Mouse (Mus musculus): ENCODE results near the gene Dlk1.

The Dlk1 gene

DNA sequence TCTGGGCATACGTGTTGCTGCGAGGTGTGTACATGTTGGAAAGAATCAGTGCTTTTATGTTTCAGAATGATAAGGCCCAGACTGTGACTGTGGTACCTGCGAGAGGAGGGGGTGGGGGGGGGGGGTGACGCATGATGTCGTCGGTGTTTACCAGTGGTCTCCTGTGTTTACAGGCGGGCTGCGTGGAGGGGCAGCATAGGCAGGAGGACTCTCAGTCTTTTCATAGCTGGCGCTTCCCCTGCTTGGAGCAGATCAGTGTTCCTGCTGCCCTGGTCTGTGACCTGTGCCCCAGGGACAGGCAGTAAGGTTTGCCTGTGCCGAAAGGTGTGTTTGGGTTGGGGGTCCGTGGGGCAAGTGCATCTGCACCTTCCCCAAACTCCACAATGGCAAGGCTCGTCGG, at the start of gene Dlk1:
Gene Dlk1, plus strand, starts transcription at position 232 of the 400 bp plus-strand sequence.
- no peak for DNase-seq (ENCODE audit: low spot score in 2 of 2)

DNA sequence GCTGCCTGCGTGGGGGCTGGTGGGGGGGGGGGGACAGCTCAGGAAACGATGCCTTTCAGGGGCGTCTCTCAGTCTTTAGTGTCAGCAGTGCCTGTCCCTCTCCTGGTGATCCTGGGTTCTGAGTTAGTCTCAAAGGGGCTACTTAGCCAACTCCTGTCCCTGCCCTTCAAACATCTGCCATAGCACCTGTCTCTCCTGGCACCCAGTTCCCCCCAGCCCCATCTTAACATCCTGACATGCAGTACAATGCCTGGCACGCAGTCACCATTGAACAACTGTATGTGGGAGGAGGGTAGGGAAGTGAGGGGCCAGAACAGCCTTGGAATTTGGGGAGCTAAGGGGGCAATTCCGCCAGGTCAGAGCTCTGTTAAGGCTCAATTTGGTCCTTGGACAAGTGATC, 49.7 kb upstream of the Dlk1 start:
- no peak for DNase-seq (ENCODE audit: low spot score in 2 of 2)

DNA sequence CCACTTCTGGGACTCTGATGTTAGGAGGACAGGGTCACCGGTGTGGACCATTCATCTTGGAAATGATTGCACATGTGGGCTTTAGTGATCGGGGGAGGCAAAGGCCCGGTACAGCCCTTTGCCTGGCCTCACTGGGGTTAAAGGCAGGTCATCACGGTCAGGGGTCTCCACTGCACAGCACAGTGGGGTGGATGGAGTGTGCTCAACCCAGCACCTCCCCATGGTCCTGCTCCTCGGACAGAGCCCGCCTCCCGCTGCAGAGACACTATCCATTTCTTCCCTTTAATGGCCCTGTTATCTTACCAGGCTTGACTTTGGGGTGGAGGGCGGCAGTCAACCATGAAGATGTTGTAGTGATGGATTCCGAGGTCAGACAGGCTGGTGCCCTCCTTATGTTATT, 48.9 kb upstream of the Dlk1 start:
- DNase-seq (ENCODE audit: low spot score in 2 of 2): no peak

DNA sequence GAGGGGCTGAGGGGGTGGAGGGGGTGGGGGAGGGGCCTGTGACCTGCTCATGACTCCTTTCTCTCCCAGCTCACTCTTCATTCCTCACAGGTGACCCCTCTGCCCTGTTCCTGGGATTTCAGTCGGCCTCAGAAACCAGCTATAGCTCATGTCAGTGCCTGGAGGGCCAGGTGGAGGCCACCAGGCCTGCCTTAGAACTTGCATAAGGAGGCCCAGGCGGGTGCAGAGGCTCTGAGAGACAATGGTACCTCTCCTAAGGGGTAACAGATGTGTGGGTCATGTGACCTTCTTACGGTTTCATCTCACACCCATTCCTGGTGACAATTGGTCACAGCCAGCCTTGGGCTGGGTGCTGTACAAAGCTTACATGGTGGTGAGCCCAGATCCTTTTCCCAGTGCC, 46.6 kb upstream of the Dlk1 start:
- DNase-seq (ENCODE audit: low spot score in 2 of 2): no peak

GRCm38 (mm10) chr12:109410723-109411122, 41.9 kb upstream of the Dlk1 start:
- no peak for DNase-seq (ENCODE audit: low spot score in 2 of 2)

DNA sequence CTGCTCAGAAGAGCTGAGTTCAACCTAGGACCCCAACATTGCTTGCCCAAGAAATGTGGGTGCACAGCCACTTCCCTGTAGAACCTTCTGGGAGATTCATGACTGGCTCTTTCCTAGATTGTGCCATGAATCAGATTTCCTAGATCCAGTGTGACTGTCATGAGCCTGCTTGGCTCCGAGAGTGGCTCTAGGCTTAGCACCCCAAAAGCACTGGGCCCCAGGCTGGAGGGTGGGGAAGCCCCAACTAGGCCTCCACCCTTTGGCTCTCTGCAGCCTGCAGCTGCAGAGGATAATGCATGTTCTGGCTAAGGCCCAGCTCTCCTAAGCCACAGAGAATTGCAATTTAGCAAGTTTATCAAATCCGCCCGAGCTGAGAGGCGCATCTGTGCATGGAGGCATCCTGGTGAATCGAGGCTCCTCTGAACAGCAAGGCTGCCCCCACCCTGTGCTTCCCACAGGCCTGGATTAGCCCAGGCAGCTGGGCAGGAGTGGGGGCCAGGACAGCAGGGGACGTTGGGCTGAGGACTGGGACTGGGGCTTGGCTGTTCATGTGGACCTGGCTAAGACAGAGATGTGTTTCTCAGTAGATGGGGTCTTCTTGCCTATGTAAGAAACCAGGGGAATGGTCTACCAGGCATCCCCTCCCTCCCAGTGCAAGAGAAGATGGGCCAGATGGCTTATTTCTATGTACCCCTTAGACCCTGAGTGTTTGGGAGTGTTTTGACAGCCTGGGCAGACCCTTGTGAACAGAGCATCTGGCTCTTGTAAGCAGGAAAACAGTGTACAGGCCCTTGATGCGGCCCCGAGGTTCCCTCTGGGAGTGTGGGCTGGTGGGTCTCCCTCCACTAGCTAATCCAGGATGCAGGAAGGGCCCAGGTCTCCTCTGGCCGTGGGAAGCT, 41.2 kb upstream of the Dlk1 start:
- DNase-seq (ENCODE audit: low spot score in 2 of 2): no peak

DNA sequence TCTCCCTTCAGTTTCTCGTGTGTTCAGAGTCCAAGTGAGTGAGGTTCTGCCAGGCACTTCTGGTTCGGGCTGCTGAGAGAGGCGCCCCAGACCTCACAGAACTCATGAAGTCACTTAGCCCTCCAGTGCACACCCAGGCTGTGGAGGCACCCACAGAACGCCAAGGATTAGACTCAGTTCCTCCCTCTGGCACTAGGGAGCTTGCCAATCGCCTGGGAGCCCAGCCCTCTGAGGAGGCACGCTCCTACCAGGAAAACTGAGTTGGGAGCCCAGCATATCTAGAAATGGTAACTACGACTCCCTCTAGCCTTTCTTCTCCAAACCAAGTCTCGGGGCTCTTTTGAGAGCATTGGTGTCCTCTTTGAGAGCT, 40.6 kb upstream of the Dlk1 start:
- no peak for DNase-seq (ENCODE audit: low spot score in 2 of 2)

DNA sequence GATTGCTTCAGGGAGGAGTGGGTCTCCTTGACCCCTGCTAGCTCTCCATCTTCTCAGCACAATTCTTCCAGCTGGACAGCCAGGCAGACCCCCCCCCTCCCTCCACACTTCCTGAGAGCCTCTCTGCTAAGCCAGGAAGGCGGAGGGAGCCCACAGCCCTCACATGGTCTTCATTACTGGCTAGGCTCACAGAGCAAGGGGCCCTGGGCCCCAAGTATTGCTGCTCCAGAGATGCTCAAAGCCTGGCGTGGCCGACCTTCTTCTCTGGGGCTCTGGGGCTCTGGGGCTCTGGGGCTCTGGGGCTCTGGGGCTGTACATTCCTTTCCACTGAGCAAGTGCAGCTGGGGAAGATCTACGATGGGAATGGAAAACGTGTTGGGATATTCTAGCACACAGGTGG, 39.9 kb upstream of the Dlk1 start:
- no peak for DNase-seq (ENCODE audit: low spot score in 2 of 2)

- no peak for DNase-seq (ENCODE audit: low spot score in 2 of 2)
These were observed 39.3 kb upstream of the Dlk1 start for GRCm38 (mm10) chr12:109413321-109413720.

- no peak for DNase-seq (ENCODE audit: low spot score in 2 of 2)
These were observed 35.9 kb upstream of the Dlk1 start for GRCm38 (mm10) chr12:109416681-109417080.

GRCm38 (mm10) chr12:109417476-109418201, 35.0 kb upstream of the Dlk1 start:
- peak in 1 of 2 experiments; percentile 20 for DNase-seq (ENCODE audit: low spot score in 2 of 2)

DNA sequence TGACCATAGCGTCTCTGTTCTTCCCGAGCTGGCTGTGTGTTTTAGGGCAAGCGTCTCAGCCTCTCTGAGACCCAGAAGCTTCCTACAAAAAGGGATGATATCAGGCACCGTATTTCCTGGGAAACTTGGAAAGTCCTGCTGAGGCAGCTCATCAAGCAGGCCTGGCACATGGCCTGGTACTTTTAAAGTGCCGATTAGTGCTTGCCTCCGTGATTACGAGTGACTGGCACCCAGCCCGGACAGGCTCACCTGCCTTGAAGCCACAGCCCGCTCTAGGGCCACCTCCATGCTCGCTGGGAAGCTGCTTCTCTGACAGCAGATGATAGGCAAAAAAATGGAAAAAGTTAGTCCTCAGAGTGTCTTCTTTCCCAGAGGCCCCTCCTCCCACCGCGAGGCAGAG, 32.6 kb upstream of the Dlk1 start:
- no peak for DNase-seq (ENCODE audit: low spot score in 2 of 2)

GRCm38 (mm10) chr12:109423163-109423562, 29.5 kb upstream of the Dlk1 start:
- DNase-seq (ENCODE audit: low spot score in 2 of 2): no peak

DNA sequence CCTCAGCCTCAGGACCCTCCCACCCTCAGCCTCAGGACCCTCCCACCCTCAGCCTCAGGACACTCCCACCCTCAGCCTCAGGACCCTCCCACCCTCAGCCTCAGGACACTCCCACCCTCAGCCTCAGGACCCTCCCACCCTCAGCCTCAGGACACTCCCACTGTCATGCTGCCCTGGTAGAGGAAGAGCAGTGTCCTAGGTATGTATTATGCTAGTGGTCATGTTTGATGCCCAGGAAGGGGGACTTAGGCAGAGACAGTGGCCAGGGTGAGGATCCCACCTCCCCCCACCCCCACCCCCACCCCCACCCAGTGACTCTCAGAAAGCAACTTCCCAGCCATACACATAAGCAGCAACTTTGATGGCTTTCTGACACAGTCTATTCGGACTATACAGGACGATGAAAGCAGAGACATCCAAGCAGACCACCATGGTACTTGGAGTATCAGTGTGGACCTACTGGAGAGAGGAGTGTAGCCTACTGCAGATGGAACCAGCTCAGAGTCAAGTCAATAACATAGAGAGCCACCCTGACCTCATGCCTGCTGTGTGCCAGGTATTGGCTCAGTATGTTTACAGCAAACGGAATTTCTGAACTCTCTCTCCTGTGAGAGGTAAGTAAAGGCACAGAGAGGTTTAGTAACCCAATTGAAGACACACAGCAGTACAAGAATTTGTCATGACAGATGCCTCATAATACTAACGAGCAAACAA, 28.8 kb upstream of the Dlk1 start:
- no peak for DNase-seq (ENCODE audit: low spot score in 2 of 2)

DNA sequence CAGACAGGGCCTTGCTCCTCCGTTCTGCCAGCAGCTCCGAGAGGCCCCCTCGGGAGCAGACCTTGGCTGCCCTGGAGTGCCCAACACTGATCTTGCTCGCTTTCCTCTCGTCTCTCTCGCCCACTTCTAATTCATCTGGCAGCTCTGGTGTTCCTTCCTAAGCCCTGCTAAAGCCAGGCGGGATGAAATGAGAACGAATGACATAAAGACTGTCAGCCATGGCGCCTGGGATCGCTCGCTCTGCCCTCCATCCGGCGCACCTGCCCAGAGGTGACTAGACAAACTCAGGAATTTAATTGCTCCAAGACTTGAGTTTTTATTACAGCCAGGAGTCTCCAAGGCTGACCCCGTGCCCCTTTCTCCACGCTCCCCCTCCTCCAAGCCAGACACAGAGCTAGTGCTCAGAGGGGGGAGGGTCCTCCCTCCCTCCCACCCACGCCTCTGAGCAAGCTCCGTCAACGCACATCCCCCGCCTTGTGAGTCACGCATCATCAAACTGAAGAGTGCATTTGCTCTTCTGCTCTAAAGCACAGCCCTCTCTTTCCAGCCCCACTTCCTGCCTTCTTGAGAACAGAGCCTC, 27.8 kb upstream of the Dlk1 start:
- no peak for DNase-seq (ENCODE audit: low spot score in 2 of 2)

- DNase-seq (ENCODE audit: low spot score in 2 of 2): no peak
These were observed 26.6 kb upstream of the Dlk1 start for GRCm38 (mm10) chr12:109425982-109426381.

GRCm38 (mm10) chr12:109432475-109433130, 20.0 kb upstream of the Dlk1 start:
- DNase-seq (ENCODE audit: low spot score in 2 of 2): no peak

GRCm38 (mm10) chr12:109436367-109436807, 16.2 kb upstream of the Dlk1 start:
- DNase-seq (ENCODE audit: low spot score in 2 of 2): no peak

DNA sequence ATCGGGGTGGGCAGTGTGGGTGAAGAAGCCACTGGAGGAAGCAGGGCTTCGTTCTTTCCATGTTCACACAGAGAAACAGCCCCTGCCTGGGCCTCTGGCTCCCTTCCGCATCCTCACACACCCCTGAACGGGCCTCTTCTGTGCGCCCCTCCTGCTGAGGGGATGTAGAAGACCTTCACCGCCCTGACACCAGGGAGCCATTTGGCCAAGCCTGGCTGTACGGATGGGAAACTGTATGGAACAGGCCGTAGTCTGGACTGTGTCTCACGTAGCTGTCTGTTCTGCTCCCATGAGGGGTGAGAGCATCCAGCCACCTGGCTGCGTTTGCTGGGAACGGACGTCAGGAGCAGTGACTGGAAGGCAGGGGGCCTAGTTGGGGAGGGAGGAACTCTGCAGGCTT, 15.8 kb upstream of the Dlk1 start:
- no peak for DNase-seq (ENCODE audit: low spot score in 2 of 2)

DNA sequence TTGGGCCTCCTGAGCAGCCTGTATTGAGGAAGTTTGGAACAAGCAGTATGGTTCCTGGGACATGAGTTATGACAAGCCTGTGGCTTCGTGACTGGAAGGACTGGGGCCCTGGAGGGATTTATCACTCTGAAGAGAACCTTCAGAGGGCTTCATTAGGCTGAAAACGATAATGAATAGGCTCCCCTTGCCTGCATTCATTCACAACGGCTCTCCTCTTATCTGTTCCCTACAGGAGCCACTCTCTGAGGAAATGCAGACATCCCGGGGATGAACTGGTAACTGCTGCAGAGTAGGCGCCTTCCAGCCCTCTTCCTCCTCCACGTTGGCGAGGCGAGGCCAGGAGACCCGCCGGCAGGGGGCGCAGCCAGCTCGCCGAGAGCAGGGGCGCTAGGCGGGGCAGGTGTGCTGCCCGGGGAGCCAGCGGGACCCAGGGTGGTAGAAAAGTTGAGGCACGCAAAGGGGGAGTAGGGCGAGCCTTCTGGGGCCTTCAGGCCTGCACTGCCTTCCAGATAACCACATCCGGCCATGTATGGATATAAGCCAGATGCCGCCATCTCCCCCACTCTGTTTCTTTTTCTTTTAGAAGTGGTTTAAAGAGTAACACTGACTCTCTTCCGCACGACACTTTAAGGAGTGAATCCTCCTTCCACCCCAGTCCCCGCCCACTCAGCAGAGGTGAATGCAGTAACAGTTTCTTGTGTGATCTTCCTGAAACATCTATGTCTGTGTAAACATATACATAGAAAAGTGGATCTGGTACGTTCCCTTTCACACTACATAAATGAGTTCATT, 14.9 kb upstream of the Dlk1 start:
- peak; percentile 69 to 79 for DNase-seq (ENCODE audit: low spot score in 2 of 2)

DNA sequence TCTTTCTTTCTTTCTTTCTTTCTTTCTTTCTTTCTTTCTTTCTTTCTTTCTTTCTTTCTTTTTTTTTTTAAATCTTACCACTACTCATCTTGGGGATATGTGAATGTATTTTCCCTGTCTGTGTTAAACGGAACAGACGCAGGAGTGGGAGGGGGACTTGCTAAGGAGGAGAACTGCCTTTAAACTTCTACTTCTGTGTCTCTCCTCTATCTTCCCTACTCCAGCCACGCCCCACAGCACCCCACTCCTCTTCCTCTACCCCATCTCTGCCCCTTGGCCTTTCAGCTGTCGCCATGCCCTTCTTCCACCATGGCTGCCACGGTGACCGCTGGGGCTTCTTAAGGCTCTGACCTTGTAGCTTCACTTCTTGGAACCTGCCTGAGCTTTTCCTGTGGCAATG, 14.2 kb upstream of the Dlk1 start:
- no peak for DNase-seq (ENCODE audit: low spot score in 2 of 2)
